Mouse (Mus musculus) midbrain, embryonic 11.5 days (tissue): ENCODE data around the gene Cd248. TPM values are rescaled to one million over a fixed set of nuclear protein-coding genes. Genes with fewer than 3 reads are reported as not detected.
A peak's percentile ranks its signal among the peaks of the same experiment; 100 is the strongest.

Experiments
- ATAC-seq: fragments of 200-750 bp; cut with Nextera tagmentation; 2 replicates; pipeline ENCODE4 v1.8.0; 2017; ENCODE audit warnings: moderate TSS enrichment, moderate library complexity; ENCODE audit not compliant: low FRiP score
- DNase-seq: peaks from one replicate; pipeline ENCODE4 v3.0.0; 2015; ENCODE audit warnings: low spot score; ENCODE audit errors: missing footprints
- H3K27ac ChIP-seq: fragments of 300-500 bp; sonication (generic); 2 replicates; pipeline ENCODE4 v1.5.1; 2014; ENCODE audit warnings: low read depth, low read length
- H3K27me3 ChIP-seq: fragments of 300-500 bp; sonication (generic); 2 replicates; pipeline ENCODE4 v1.6.1; 2014; ENCODE audit warnings: mild to moderate bottlenecking, low read length, moderate library complexity, mixed read lengths; ENCODE audit not compliant: control insufficient read depth, insufficient read depth
- H3K36me3 ChIP-seq: fragments of 300-500 bp; sonication (generic); 2 replicates; pipeline ENCODE4 v1.6.1; 2014; ENCODE audit warnings: mild to moderate bottlenecking, low read length, moderate library complexity, mixed read lengths; ENCODE audit not compliant: control insufficient read depth, insufficient read depth
- H3K4me1 ChIP-seq: fragments of 300-500 bp; sonication (generic); 2 replicates; pipeline ENCODE4 v1.6.1; 2014; ENCODE audit warnings: low read length; ENCODE audit not compliant: control insufficient read depth, insufficient read depth
- H3K4me2 ChIP-seq: fragments of 300-500 bp; sonication (generic); 2 replicates; pipeline ENCODE4 v1.6.1; 2014; ENCODE audit warnings: mild to moderate bottlenecking, moderate library complexity
- H3K4me3 ChIP-seq: fragments of 300-500 bp; sonication (generic); 2 replicates; pipeline ENCODE4 v1.5.1; 2014; ENCODE audit warnings: low read depth, low read length
- H3K9ac ChIP-seq: fragments of 300-500 bp; sonication (generic); 2 replicates; pipeline ENCODE4 v1.6.1; 2014; ENCODE audit warnings: low read length
- H3K9me3 ChIP-seq: fragments of 300-500 bp; sonication (generic); 2 replicates; pipeline ENCODE4 v1.6.1; 2016; ENCODE audit warnings: low read length; ENCODE audit not compliant: control insufficient read depth
- WGBS: fragments of 180-500 bp; shearing (Covaris S2); extraction: QIAGEN DNeasy Blood & Tissue Kit; methylation state at CpG from one replicate; pipeline ENCODE4 v1.1.7; 2014; 5-methylcytosine and 5-hydroxymethylcytosine counted together
- polyA plus RNA-seq: library from polyadenylated mRNA; unstranded; fragments of >200 nt; fragmentation: Nextera tagmentation; extraction: Ambion mirVana; gene quantifications from 2 replicates; pipeline ENCODE4 v1.2.1, GENCODE M21; 2014

Gene Cd248
- polyA plus RNA-seq: 26.7 and 32.2 TPM in 2 replicates

DNA sequence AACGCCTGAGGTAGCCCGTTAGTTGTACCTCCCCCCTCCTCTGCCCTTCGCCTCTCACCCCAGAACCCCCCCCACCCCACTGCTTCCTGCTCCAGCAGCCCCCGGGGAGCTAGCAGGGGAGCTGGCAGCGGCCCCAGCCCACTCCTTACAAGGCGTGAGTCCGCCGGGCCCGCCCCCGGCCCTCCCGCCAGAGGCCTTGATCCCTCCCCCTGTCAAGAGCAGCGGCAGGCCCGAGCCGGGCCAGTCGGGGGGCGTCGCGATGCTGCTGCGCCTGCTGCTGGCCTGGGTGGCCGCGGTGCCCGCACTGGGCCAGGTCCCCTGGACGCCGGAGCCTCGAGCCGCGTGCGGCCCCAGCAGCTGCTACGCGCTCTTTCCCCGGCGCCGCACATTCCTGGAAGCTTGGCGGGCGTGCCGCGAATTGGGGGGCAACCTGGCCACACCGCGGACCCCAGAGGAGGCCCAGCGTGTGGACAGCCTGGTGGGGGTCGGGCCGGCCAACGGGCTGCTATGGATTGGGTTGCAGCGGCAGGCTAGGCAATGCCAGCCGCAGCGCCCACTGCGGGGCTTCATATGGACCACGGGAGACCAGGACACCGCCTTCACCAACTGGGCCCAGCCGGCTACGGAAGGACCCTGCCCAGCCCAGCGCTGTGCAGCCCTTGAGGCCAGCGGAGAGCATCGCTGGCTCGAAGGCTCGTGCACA lies at the start of gene Cd248:
Gene Cd248 (plus strand): TSS at position 212 of the 703 bp plus-strand sequence.
- peak within 1 kb of the TSS; percentile 33 for H3K4me3 ChIP-seq
- H3K27me3 ChIP-seq: peaks cover 39% of the 10 kb centered on the region
- peak within 1 kb of the TSS; percentile 56 for H3K9ac ChIP-seq
- ATAC-seq (no peak), DNase-seq (peak; percentile 93)
- H3K4me1 ChIP-seq: peaks cover 24% of the 10 kb centered on the region
- peak within 1 kb of the TSS; percentile 78 for H3K4me2 ChIP-seq
- no peak within 1 kb of the TSS for H3K27ac ChIP-seq
- H3K9me3 ChIP-seq: no peaks in the 10 kb centered on the region
- H3K36me3 ChIP-seq: no peaks in the 10 kb centered on the region
- WGBS: 2% methylated on average over 44 of the region's 56 CpGs

DNA sequence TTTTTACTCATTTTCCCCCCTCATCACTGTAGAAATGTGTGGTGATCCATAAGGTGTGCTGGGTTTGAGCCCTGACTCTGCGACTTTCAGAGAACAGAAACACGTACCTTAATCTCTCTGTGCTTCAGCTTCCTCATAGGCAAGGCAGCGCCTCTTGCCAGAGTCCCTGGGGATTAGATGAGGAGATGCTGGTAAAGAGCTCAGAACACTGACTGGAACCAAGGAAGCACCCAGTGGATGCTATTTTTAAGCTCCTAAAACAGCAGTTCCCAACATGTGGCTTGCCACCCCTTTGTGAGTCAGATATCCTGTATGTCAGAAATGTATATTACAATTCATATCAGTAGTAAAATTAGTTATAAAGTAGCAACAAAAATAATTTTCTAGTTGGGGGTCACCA lies 49.7 kb upstream of the Cd248 start:
- H3K27me3 ChIP-seq: no peaks in the 10 kb centered on the region
- no peak overlapping the region for H3K4me3 ChIP-seq
- no peak for ATAC-seq
- no peaks in the 10 kb centered on the region for H3K4me1 ChIP-seq
- no peak overlapping the region for H3K9ac ChIP-seq
- no peaks in the 10 kb centered on the region for H3K36me3 ChIP-seq
- DNase-seq: no peak
- 87% methylated on average over 3 of the region's 3 CpGs for WGBS
- H3K4me2 ChIP-seq: no peak overlapping the region
- H3K27ac ChIP-seq: no peak overlapping the region
- no peaks in the 10 kb centered on the region for H3K9me3 ChIP-seq

DNA sequence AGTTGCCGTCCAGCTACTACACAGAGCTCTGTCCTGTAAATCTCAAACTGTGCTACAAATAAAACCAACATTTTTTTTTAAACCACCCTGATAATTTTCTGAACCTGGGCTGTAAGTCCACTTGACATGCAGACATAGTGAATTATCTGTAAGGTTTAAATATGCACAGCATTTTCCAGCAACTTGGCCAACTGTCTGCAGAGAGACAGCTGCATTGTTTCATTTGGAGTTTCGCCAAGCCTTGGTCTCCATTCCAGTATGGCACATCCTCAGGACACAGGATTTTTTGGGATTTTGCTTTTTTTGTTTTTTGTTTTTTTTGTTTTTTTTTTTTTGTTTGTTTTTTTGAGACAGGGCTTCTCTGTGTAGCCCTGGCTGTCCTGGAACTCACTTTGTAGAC lies 46.5 kb upstream of the Cd248 start:
- 90% methylated on average over 2 of the region's 2 CpGs for WGBS
- no peaks in the 10 kb centered on the region for H3K4me1 ChIP-seq
- no peak overlapping the region for H3K4me2 ChIP-seq
- H3K4me3 ChIP-seq: no peak overlapping the region
- H3K36me3 ChIP-seq: no peaks in the 10 kb centered on the region
- no peak overlapping the region for H3K27ac ChIP-seq
- no peaks in the 10 kb centered on the region for H3K9me3 ChIP-seq
- H3K9ac ChIP-seq: no peak overlapping the region
- DNase-seq (no peak), ATAC-seq (no peak)
- H3K27me3 ChIP-seq: no peaks in the 10 kb centered on the region

DNA sequence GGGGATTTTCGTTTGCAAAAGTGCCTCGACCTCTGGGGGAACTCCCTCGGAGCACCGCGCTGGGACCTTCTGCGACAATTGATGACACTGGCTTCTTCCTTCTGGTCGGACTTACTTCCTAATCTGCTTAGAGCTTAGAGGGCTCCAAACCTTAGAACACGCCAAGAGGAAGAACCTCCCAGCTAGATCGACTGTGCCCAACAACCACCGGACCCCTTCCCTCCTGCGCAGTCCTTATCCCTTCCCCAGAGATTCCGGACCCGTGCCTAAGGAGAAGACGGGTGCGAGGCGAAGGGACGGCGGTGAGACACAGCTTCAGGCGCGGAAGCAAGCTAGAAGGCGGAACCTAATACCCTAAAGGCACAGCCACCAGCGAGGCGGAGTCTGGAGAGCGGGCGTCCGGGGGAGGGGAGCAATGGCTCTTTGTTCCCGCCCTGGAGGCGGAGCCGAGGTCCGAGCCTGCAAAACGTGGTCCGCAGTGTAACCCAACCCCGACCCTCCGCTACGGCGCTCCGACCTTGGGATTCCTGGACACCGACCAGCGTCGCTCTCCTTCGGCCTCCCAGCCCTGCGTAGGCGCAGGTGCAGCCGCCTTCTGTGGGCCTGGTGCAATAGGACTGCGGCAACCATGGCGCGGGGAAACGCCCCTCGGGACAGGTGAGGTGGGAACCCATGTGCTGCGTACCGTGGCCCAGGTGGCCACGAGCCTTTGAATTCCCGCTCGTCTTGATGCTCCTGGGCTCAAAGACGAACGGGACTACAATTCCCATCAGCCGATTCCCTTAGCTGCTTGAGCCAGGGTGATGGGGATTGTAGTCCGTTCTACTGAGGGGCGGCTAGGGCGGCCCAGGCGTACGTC lies 44.0 kb upstream of the Cd248 start, which contains the start of gene Slc29a2:
Gene Slc29a2 (plus strand): TSS at position 240 of the 859 bp plus-strand sequence.
- Histone ChIP-seq H3K4me2 (peak within 1 kb of the TSS; percentile 64), H3K27ac (peak within 1 kb of the TSS; percentile 72), H3K9ac (peak within 1 kb of the TSS; percentile 79), H3K4me3 (peak within 1 kb of the TSS; percentile 51), H3K9me3 (no peaks in the 10 kb centered on the region), H3K27me3 (no peaks in the 10 kb centered on the region), H3K36me3 (0 out of 2 replicates have a peak, but pooled peaks cover 2% of the 10 kb centered on the region), H3K4me1 (no peaks in the 10 kb centered on the region)
- DNase-seq (peak; percentile 96), ATAC-seq (peak; percentile 97)
- under 1% methylated on average over 62 of the region's 62 CpGs for WGBS

DNA sequence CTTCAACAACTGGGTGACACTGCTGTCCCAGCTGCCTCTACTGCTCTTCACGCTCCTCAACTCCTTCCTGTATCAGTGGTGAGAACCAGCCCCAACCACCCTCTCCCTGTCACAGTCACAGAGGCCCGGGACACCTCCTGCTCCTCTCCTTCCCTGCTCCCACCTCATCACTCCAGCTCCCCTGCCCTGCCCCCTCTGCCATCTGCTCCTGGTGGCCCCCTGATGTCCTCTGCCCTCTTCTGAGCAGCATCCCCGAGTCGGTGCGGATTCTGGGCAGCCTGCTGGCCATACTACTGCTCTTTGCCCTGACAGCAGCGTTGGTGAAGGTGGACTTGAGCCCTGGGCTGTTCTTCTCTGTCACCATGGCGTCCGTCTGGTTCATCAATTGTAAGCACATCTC lies 41.8 kb upstream of the Cd248 start:
- H3K4me3 ChIP-seq: no peak overlapping the region
- no peak for DNase-seq
- no peak for ATAC-seq
- no peaks in the 10 kb centered on the region for H3K9me3 ChIP-seq
- WGBS: 87% methylated on average over 8 of the region's 8 CpGs
- peaks cover 2% of the 10 kb centered on the region; the same call in 1 of the 2 replicates for H3K36me3 ChIP-seq
- no peaks in the 10 kb centered on the region for H3K27me3 ChIP-seq
- H3K27ac ChIP-seq: no peak overlapping the region
- H3K4me2 ChIP-seq: no peak overlapping the region
- no peaks in the 10 kb centered on the region for H3K4me1 ChIP-seq
- H3K9ac ChIP-seq: no peak overlapping the region

DNA sequence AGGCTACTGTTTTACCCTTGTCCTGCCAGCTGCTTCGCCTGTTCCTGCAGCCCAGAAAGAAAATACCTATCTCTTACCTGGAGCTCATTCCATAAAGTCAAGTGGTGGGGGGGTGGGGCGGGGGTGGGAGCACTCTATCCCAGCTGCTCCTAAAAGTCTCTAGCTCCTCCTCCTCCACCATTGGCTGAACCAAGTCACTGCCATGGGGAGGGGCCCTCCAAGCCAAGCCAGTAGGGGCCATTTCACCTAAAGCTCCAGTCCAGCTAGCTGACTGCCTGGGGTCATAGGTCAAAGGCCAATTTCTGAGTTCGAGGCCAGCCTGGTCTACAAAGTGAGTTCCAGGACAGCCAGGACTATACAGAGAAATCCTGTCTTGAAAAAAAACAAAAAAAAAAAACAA lies 35.2 kb upstream of the Cd248 start:
- Histone ChIP-seq H3K4me2 (no peak overlapping the region), H3K4me1 (peaks cover 1% of the 10 kb centered on the region; the same call in 1 of the 2 replicates), H3K9ac (no peak overlapping the region), H3K27me3 (no peaks in the 10 kb centered on the region), H3K4me3 (no peak overlapping the region), H3K36me3 (peaks cover 2% of the 10 kb centered on the region; the same call in 1 of the 2 replicates), H3K9me3 (no peaks in the 10 kb centered on the region), H3K27ac (no peak overlapping the region)
- ATAC-seq (no peak), DNase-seq (peak; percentile 81)
- 81% methylated on average over 3 of the region's 3 CpGs for WGBS

DNA sequence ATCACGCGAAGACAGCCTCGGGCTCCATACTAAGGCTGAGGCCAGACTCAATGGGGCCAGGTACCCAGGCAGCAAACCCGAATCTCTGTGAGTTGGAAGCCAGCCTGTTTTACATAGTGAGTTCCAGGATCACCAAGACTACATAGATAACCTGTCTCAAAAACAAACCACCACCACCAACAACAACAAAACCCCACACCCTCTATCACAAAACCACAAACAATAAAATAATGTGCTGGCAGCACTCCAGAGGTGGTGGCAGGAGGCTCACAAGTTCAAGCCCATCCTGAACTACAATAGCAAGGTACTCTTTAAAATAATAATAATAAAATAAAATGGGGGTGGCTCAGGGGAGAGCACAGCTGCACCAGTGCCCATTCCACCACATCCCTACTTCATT lies 31.3 kb upstream of the Cd248 start:
- Histone ChIP-seq H3K9me3 (no peaks in the 10 kb centered on the region), H3K27ac (no peak overlapping the region), H3K4me2 (no peak overlapping the region), H3K9ac (no peak overlapping the region), H3K27me3 (no peaks in the 10 kb centered on the region), H3K4me3 (no peak overlapping the region), H3K4me1 (peaks cover 22% of the 10 kb centered on the region), H3K36me3 (no peaks in the 10 kb centered on the region)
- DNase-seq: peak; percentile 49
- ATAC-seq: no peak
- 83% methylated on average over 4 of the region's 4 CpGs for WGBS

DNA sequence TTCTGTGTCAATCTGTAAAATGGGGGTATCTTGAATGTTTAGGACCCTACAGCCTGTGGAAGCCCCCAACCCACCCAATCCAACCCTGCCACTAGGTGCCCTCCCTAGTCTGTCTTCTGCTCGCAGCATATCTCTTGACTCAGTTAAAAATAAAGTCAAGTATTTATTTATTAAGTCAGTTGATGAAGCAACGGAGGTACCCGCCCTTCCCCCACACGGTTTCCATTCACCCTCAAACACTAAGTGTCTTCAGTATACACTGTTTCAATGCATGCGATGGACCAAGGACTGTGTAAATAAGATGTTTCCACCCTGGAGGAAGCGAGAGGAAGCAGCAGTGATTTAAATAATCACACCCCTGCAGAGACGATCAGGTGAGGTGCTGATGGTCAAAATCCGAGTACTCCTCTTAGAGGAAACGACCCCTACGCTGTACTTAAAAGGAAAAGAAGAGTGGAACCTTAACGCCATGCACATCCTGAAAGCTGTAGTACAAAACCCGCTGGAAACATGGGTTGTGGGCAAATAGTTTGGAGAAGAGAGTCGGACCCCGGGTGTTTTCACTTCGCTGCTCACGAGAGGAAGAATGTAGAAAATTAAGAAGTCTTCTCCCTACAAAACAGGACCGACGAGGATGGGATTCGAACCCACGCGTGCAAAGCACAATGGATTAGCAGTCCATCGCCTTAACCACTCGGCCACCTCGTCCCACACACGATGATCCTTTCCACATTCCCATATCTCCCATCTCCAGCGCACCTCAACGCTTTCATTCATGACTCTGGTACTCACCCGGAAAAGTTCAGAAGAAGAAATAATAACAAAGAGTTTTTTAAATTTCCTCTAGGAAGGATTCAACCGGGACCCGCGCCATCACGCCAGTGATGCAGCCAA lies 30.0 kb upstream of the Cd248 start:
- Histone ChIP-seq H3K4me2 (peak overlapping the region; percentile 99), H3K36me3 (no peaks in the 10 kb centered on the region), H3K4me3 (peak overlapping the region; percentile 76), H3K27ac (peak overlapping the region; percentile 80), H3K9me3 (no peaks in the 10 kb centered on the region), H3K27me3 (no peaks in the 10 kb centered on the region), H3K4me1 (peaks cover 26% of the 10 kb centered on the region), H3K9ac (peak overlapping the region; percentile 88)
- WGBS: 8% methylated on average over 32 of the region's 32 CpGs
- peak; percentile 53 for ATAC-seq
- DNase-seq: peak; percentile 99
